Mouse (Mus musculus) ovary, postnatal 10 days (tissue): ENCODE data around the gene Mpped1.

Experiments used
- DNase-seq: peaks from one replicate; pipeline ENCODE4 v3.0.0; 2022; ENCODE audit warnings: low spot score

The Mpped1 gene

DNA sequence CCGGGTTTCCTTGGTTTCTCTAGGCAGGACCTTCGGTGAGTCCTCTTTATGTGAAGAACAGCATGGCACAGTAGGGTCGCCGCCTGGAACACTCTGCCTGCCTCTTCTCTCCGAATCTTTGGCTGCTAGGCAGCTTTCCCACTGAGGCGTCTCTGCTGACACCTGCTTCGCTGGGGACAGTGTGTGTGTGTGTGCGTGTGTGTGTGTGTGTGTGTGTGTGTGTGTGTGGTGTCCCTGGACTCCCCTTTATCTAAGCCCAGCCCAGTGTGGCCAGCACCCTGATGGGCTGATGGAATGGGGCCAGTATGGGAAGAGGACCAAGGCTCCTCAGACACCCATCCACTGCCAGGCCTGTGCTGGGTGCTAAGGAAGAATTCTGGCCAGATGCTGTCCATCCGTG, 9.8 kb downstream of the Mpped1 start:
- DNase-seq: no peak

- DNase-seq: no peak
Observed at GRCm38 (mm10) chr15:83796924-83797323, 17.7 kb downstream of the Mpped1 start.

DNA sequence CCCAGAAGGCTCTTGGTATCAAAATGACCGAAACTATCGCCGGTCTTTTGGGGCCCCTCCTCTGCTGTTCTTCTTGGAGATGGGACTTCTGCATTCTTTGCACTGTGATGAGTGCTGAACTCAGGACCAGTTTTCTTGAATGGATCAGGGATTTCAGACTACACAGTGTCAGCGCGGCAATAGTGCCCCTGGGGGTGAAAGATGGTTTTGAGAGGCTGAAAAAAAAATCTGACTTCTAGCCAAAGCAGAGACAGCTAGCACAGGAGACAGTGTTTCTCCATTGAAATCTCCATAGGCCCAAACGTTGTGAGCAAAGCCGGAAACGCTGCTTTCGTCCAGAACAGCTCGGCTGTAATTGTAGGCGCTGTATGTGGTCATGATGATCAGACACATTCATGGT, 19.7 kb downstream of the Mpped1 start:
- no peak for DNase-seq

GRCm38 (mm10) chr15:83801011-83801410, 21.7 kb downstream of the Mpped1 start:
- no peak for DNase-seq

- no peak for DNase-seq
Observed at GRCm38 (mm10) chr15:83814106-83814505, 34.8 kb downstream of the Mpped1 start.

DNA sequence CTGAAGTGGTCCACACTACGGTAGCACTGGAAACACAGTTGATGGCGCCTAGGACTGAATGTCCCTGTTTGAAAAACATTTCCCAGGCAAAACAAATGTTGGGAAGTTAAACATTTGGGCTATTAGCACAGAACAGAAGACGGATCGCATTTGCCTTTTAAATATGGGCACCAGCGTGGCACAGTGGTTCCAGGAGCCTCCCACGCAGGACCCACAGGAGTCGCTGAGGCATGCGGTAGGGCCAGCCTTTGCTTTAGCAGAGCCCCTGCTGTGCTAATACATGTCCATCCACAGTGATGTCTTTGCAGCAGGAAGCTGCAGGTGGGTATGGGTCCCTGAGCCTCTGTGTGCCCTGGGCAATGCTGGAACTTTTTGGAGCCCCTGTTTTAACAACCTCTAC, 48.7 kb downstream of the Mpped1 start:
- no peak for DNase-seq

GRCm38 (mm10) chr15:83829226-83829625, 50.0 kb downstream of the Mpped1 start:
- DNase-seq: no peak

- no peak for DNase-seq
Observed at GRCm38 (mm10) chr15:83832265-83832664, 53.0 kb downstream of the Mpped1 start.

DNA sequence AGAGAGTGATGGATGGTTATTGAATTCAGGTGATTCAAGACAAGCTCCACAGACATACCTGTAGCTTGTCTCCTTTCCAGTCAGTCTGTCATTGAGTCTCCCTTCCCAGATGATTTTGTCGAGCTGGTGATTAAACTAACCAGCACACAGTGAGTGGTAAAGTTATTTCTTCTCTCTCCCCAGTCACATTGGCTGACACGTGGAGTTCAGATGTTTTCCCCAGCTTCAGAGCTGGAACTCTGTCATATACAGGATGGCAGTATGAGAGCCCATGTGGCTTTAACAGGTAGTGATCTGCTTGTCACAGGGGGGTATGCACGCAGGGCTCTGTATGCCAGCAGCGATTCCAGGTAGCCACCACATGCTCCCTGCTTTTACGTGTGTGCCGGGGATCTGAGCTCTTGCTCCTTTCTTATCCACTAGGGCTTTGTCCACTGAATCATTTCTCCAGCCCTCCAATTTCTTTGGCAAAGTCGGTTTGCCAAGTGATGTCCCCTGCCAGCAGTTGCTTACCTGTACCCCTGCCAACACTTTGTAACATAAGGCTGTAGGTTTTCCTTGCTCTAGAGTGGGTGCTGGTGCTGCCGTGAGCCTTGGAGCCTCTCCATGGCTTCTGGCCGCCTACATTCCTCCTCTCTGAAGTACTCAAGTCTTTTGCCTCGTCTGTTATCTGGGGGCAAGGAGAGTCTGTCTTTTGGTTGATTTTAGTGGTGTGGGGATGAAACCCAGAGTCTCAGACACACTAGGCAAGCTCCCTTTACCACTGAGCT, 61.9 kb downstream of the Mpped1 start:
- no peak for DNase-seq

DNA sequence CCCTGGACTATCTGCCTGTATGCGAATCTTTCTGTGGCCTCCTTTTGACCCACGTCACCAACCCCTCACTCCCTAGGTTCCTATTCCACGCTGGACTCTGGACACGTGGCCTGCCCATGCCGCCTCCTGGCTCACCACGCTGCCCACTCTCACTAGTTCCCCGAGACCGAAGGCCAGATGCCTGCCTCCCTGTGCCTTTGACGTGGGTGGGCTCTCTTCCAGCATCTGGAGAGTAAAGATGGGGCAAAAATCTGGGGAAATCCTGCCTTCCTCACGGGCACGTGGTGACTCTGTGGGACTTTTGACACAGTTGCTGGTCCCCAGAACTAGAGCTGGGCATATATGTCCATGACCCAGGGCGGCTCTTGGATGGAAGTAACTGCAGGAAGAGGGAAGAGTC, 63.2 kb downstream of the Mpped1 start:
- no peak for DNase-seq

GRCm38 (mm10) chr15:83842915-83843789, 63.9 kb downstream of the Mpped1 start:
- DNase-seq: no peak

- no peak for DNase-seq
Observed at GRCm38 (mm10) chr15:83845734-83846133, 66.5 kb downstream of the Mpped1 start.

- DNase-seq: no peak
Observed at GRCm38 (mm10) chr15:83846592-83846991, 67.3 kb downstream of the Mpped1 start.

- DNase-seq: no peak
Observed at GRCm38 (mm10) chr15:83847512-83847911, 68.2 kb downstream of the Mpped1 start.

GRCm38 (mm10) chr15:83848193-83848592, 68.9 kb downstream of the Mpped1 start:
- no peak for DNase-seq

DNA sequence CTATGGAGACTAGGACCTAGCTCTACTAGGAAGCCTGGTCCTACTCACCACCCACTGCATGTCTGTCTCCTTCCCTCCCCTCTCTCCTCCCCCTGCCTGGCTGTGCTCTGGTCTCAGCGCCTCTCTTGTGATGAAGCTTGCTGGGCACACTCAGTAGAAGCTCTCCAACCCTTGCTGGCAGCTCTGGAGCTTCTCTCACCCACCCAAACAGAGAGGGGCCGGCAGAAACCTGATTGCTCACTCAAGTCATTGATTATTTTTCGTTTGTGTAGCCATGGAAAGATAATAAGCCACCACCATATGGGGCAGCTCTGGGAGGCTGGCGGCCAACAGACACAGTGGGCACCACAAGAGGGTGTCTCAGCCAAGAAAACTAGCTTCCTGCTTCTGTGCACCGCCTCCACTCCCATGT, 74.1 kb downstream of the Mpped1 start:
- no peak for DNase-seq

DNA sequence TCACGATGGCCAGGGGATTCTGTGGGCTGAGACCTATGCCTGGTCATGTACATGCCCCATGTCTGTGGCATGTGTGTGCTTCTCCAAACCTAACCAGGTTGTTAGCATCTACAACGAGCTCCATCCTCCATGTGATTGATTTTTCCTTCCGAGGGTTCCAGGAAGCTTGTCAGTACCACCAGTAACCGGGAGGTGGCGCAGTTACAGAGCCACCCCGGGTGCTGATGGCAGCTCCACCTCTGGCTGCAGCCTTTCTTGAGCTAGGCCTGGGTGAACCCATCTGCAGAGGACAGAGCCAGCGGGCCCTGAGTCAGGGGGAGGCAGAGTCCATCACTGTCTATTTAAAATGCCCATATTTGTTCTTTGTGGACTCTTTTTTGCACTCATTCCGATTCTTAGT, 77.9 kb downstream of the Mpped1 start:
- peak; percentile 41 for DNase-seq

GRCm38 (mm10) chr15:83865626-83866025, 86.4 kb downstream of the Mpped1 start:
- no peak for DNase-seq

DNA sequence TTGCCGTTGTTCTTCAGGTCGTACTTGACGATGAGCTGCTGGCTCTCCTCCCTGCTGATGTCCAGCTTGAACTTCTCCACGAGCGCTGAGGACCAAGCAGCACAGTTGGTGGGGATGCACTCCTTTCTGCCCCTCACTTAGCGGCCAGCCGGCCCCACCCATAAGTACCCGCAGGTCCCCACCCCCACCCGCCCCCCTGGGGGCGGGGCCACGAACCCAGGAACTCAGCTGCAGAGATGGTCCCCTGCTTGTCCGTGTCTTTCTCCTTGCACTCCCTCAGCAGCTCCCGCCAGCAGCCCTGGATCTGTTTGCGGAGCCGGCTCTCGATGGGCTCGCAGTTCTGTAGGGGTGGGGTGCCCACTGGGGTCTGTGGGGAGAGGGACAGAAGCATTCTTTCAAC, 91.7 kb downstream of the Mpped1 start:
- DNase-seq: no peak

GRCm38 (mm10) chr15:83877155-83877866, 98.0 kb downstream of the Mpped1 start:
- DNase-seq: no peak

DNA sequence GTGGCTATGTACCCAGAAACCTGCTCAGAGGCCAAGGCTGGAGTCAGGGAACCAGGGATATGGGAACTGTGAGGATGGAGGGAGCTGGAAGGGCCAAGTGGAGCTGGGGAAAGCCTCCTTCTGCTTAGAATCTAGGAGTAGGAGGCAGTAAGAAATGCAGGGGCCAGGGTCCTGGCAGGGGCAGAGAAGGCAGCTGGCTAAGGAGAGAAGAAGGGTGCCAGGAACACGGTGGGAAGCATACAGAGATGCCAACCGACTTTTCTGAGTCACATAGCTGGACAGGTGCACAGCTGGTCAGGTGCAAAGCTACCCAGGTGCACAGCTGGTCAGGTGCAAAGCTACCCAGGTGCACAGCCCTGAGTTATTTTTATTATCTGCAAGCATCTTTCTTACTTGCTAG, 98.6 kb downstream of the Mpped1 start:
- no peak for DNase-seq

DNA sequence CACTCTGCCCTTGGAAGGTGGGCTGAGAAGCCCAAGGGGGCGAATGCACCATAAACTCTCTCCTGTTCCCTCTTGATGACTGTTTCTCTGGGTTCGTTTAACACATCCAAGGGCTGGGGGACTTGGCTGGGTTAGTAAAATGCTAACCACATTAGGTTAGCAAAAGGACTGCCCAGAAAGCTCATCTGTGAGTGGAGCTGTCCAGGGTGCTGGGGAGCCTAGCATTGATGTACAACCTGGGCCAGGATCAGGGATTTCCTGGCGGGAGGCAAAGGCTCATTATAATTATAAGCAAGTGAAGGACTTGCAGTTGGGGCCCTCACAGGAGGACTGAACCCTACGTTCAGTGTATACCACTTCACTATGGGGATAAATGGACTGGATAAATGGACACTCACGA, 100.6 kb downstream of the Mpped1 start:
- peak; percentile 33 for DNase-seq

DNA sequence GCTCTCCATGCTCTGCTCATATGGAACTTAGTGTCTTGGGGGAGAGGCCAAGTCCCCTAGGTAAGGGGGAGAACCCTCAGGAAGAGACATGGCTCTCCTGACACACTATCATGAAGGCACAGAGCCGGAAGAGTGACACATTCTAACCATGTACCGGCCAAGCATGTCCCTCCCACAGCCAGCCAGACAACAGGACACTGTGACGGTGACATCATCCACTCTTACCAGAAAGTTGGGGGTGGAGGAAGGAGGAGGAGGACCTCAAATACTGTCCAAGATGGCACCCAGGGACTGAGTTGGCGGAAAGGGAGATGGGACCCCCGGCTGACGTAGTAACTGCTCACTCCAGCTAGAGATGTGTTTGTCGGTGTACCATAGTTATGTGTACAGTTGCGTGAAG, 104.6 kb downstream of the Mpped1 start:
- DNase-seq: no peak
